12 mouse cellular contexts compared by ENCODE assay signal in the genomic region with DNA sequence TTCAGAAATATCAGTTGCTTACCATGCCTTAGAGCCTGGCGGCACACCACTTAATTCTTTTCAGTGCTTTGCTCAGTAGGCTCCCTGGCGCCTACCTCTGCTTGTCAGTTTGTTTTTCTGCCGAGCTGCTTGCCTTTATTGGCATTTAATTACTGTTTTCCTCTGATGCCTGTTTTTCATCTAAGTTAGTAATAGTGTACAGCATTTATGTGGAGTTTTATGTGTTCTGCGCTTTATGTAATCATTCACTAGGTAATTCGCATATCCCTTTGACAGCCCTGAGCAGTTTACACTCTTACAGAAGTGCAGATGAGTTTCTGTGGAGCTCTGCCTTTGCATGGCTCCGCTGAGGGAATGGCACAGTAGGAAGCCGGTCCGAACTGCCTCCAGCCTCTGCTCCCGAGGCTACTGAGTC.
DNase-seq lines count a peak whose midpoint lies in the region; ATAC-seq lines count a peak whose summit lies in the region.
"Had no signal": no experiment of that assay in that cellular context is flagged by ENCODE, and none has a peak within 500 bp of the region (broad histone marks: within the 10 kb centered on the region; RNA-seq: fewer than 3 reads in every experiment).

No protein-coding gene starts in this region.

- DNase-seq in hindbrain, embryonic 11.5 days (ENCODE audit: low spot score), result peak; percentile 6
- DNase-seq in hindbrain, embryonic 10.5 days (ENCODE audit: low spot score), result no peak
- DNase-seq in R1 (ENCODE audit: low read depth, low spot score), result peak; percentile 74
- peak; percentile 27 for DNase-seq in embryo, embryonic 11.5 days (ENCODE audit: low read depth, low spot score)
- DNase-seq in large intestine, adult 2 months (ENCODE audit: low read depth, low spot score), result peak; percentile 52
- DNase-seq in gastrocnemius, postnatal 36 days, result no peak
- DNase-seq in cerebellum, postnatal 36 days, result no peak
- no peak for DNase-seq in left cerebral cortex, postnatal 14 days (ENCODE audit: low spot score in 2 of 2)
- DNase-seq: adrenal gland, adult 8-10 months; cerebellum, adult 2 months had no signal

- no peaks in the 10 kb centered on the region for H3K9me3 ChIP-seq in hindbrain, embryonic 11.5 days (ENCODE audit: control insufficient read depth, low read length)
- H3K9me3 ChIP-seq in hindbrain, embryonic 10.5 days, result no peaks in the 10 kb centered on the region
- H3K9me3 ChIP-seq: limb, embryonic 15.5 days had no signal

- H3K36me3 ChIP-seq in hindbrain, embryonic 11.5 days (ENCODE audit: control insufficient read depth, insufficient read depth, low read length), result no peaks in the 10 kb centered on the region
- peaks cover 8% of the 10 kb centered on the region for H3K36me3 ChIP-seq in hindbrain, embryonic 10.5 days
- H3K36me3 ChIP-seq: limb, embryonic 15.5 days had no signal

- H3K27ac ChIP-seq in hindbrain, embryonic 11.5 days (ENCODE audit: low read depth, low read length), result no peak overlapping the region
- H3K27ac ChIP-seq in hindbrain, embryonic 10.5 days, result no peak overlapping the region
- H3K27ac ChIP-seq: limb, embryonic 15.5 days; macrophage had no signal

- no peak overlapping the region for H3K4me3 ChIP-seq in hindbrain, embryonic 11.5 days (ENCODE audit: low read depth, low read length)
- no peak overlapping the region for H3K4me3 ChIP-seq in hindbrain, embryonic 10.5 days
- H3K4me3 ChIP-seq: limb, embryonic 15.5 days had no signal

- no peak for ATAC-seq in hindbrain, embryonic 11.5 days (ENCODE audit: low FRiP score)

- H3K4me2 ChIP-seq in hindbrain, embryonic 11.5 days (replicated peaks; ENCODE audit: low read depth, low read length), result no peak overlapping the region
- H3K4me2 ChIP-seq: limb, embryonic 15.5 days had no signal

- H3K27me3 ChIP-seq in hindbrain, embryonic 11.5 days (ENCODE audit: control insufficient read depth, insufficient read depth, low read length), result no peaks in the 10 kb centered on the region
- no peaks in the 10 kb centered on the region for H3K27me3 ChIP-seq in hindbrain, embryonic 10.5 days (ENCODE audit: insufficient read depth, poor library complexity, severe bottlenecking)
- H3K27me3 ChIP-seq: limb, embryonic 15.5 days had no signal

- H3K9ac ChIP-seq in hindbrain, embryonic 11.5 days (ENCODE audit: low read depth, low read length), result no peak overlapping the region
- H3K9ac ChIP-seq: limb, embryonic 15.5 days had no signal

- WGBS in hindbrain, embryonic 11.5 days, result 15% methylated on average over 9 of the region's 9 CpGs
- 12% methylated on average over 9 of the region's 9 CpGs for whole genome bisulfite sequencing in hindbrain, embryonic 10.5 days
- 21% methylated on average over 9 of the region's 9 CpGs for WGBS in large intestine, adult 2 months

- no peaks in the 10 kb centered on the region for H3K4me1 ChIP-seq in hindbrain, embryonic 11.5 days (replicated peaks; ENCODE audit: control insufficient read depth, insufficient read depth, low read length)
- peaks cover 7% of the 10 kb centered on the region; the same call in 1 of the 2 replicates for H3K4me1 ChIP-seq in hindbrain, embryonic 10.5 days (replicated peaks)
- H3K4me1 ChIP-seq: limb, embryonic 15.5 days had no signal

- intact Hi-C loops in gastrocnemius, postnatal 36 days (cut with DNase I), result no loop called here
- intact Hi-C loops in left cerebral cortex, postnatal 14 days (cut with DNase I), result no loop called here

Comparison
In these comparisons a context has a peak if more than half of its experiments do, and no peak if none do; other contexts are left out.
1. DNase-seq: peak in hindbrain, embryonic 11.5 days (single experiment), R1 (single experiment), embryo, embryonic 11.5 days (single experiment) and large intestine, adult 2 months (single experiment); none in hindbrain, embryonic 10.5 days (single experiment), gastrocnemius, postnatal 36 days (0 of 2), cerebellum, postnatal 36 days (0 of 2) and left cerebral cortex, postnatal 14 days (0 of 2).